Mouse (Mus musculus) frontal cortex, postnatal 10 days (tissue): ENCODE results near the gene Ccl9.

Experiments
- DNase-seq, 2 experiments: peaks; one replicate each; pipeline ENCODE4 v3.0.0; 2022; ENCODE audit warnings: low spot score in 2 of 2, mixed read lengths in 1 of 2

The Ccl9 gene

GRCm38 (mm10) chr11:83536831-83537230, 41.6 kb downstream of the Ccl9 start:
- no peak for DNase-seq

GRCm38 (mm10) chr11:83534609-83535423, 43.6 kb downstream of the Ccl9 start:
- peak; percentile 32 to 57 for DNase-seq

GRCm38 (mm10) chr11:83534143-83534542, 44.3 kb downstream of the Ccl9 start:
- no peak for DNase-seq

GRCm38 (mm10) chr11:83533192-83533591, 45.2 kb downstream of the Ccl9 start:
- no peak for DNase-seq

- DNase-seq, result no peak
Observed at GRCm38 (mm10) chr11:83530360-83530759, 48.1 kb downstream of the Ccl9 start, which contains the start of gene Ccl5. Gene Ccl5 (minus strand): TSS chr11:83530518.

GRCm38 (mm10) chr11:83529024-83529423, 49.4 kb downstream of the Ccl9 start:
- DNase-seq, result no peak
